Mouse (Mus musculus) midbrain, embryonic 16.5 days (tissue): Measurements from ENCODE around the gene Kif1b. TPM values are rescaled to one million over a fixed set of nuclear protein-coding genes. Genes with fewer than 3 reads are reported as not detected.
A peak's percentile ranks its signal among the peaks of the same experiment; 100 is the strongest.

Experiments
- ATAC-seq: fragments of 200-750 bp; cut with Nextera tagmentation; 2 replicates; pipeline ENCODE4 v1.8.0; 2017; ENCODE audit warnings: moderate TSS enrichment
- H3K27ac ChIP-seq: fragments of 300-500 bp; sonication (generic); 2 replicates; pipeline ENCODE4 v1.5.1; 2014; ENCODE audit warnings: mild to moderate bottlenecking, low read length, mixed read lengths
- H3K27me3 ChIP-seq: fragments of 300-500 bp; sonication (generic); 2 replicates; pipeline ENCODE4 v1.6.1; 2014; ENCODE audit warnings: low read depth, low read length, mixed read lengths; ENCODE audit not compliant: control insufficient read depth, insufficient read depth
- H3K36me3 ChIP-seq: fragments of 300-500 bp; sonication (generic); 2 replicates; pipeline ENCODE4 v1.6.1; 2014; ENCODE audit warnings: mild to moderate bottlenecking, low read length, moderate library complexity, mixed read lengths; ENCODE audit not compliant: control insufficient read depth, insufficient read depth
- H3K4me1 ChIP-seq: fragments of 300-500 bp; sonication (generic); 2 replicates; pipeline ENCODE4 v1.6.1; 2014; ENCODE audit warnings: mild to moderate bottlenecking, low read length, mixed read lengths; ENCODE audit not compliant: control insufficient read depth, insufficient read depth
- H3K4me2 ChIP-seq: fragments of 300-500 bp; sonication (generic); 2 replicates; pipeline ENCODE4 v1.6.1; 2014; ENCODE audit warnings: mild to moderate bottlenecking, low read length, mixed read lengths
- H3K4me3 ChIP-seq: fragments of 300-500 bp; sonication (generic); 2 replicates; pipeline ENCODE4 v1.5.1; 2014; ENCODE audit warnings: low read depth, mild to moderate bottlenecking, low read length, moderate library complexity, mixed read lengths
- H3K9ac ChIP-seq: fragments of 300-500 bp; sonication (generic); 2 replicates; pipeline ENCODE4 v1.6.1; 2014; ENCODE audit warnings: low read depth, low read length, mixed read lengths
- H3K9me3 ChIP-seq: fragments of 300-500 bp; sonication (generic); replicated peaks from 2 replicates; pipeline ENCODE4 v1.6.1; 2014; ENCODE audit warnings: mild to moderate bottlenecking, low read length, mixed read lengths; ENCODE audit not compliant: control insufficient read depth, poor library complexity, severe bottlenecking
- WGBS: fragments of 180-500 bp; shearing (Covaris S2); extraction: QIAGEN DNeasy Blood & Tissue Kit; methylation state at CpG from one replicate; pipeline ENCODE4 v1.1.7; 2014; 5-methylcytosine and 5-hydroxymethylcytosine counted together
- polyA plus RNA-seq: library from polyadenylated mRNA; unstranded; fragments of >200 nt; fragmentation: Nextera tagmentation; extraction: Ambion mirVana; gene quantifications from 2 replicates; pipeline ENCODE4 v1.2.1, GENCODE M21; 2015

Gene Kif1b
- polyA plus RNA-seq, 1 experiment from 2014 or later, result 118 TPM

DNA sequence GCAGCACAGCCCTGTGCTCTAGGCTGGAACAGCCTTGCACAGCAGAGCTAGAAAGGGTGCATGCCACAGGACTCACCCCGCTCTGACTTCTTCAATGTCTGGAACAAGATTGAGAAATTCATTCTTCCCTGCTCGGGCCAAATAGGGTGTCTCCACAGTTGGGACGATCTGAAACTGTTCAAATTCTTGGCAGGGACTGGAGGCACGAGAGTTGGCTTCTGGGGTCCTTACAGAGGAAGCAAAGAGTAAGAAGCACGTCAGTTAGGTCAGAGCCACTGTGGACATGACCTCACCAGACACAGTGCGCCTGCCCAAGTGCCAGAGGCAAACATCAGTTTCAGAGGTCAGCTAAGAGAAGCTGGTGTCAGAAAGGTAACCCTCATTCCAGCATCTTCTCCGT lies 125.3 kb downstream of the Kif1b start:
- no peak overlapping the region for H3K9ac ChIP-seq
- H3K27ac ChIP-seq, result no peak overlapping the region
- no peaks in the 10 kb centered on the region for H3K9me3 ChIP-seq
- no peak overlapping the region for H3K4me3 ChIP-seq
- H3K4me1 ChIP-seq, result no peaks in the 10 kb centered on the region
- peaks cover 64% of the 10 kb centered on the region for H3K36me3 ChIP-seq
- no peak for ATAC-seq
- H3K4me2 ChIP-seq, result no peak overlapping the region
- 93% methylated on average over 7 of the region's 7 CpGs for WGBS
- H3K27me3 ChIP-seq, result no peaks in the 10 kb centered on the region

GRCm38 (mm10) chr4:149179573-149179972 lies 127.9 kb downstream of the Kif1b start:
- H3K4me1 ChIP-seq, result no peaks in the 10 kb centered on the region
- H3K9me3 ChIP-seq, result no peaks in the 10 kb centered on the region
- WGBS, result 54% methylated on average over 4 of the region's 4 CpGs
- peaks cover 49% of the 10 kb centered on the region for H3K36me3 ChIP-seq
- no peak overlapping the region for H3K4me2 ChIP-seq
- H3K9ac ChIP-seq, result no peak overlapping the region
- H3K4me3 ChIP-seq, result no peak overlapping the region
- H3K27me3 ChIP-seq, result no peaks in the 10 kb centered on the region
- ATAC-seq, result no peak
- no peak overlapping the region for H3K27ac ChIP-seq

- no peaks in the 10 kb centered on the region for H3K27me3 ChIP-seq
- no peak for ATAC-seq
- H3K27ac ChIP-seq, result no peak overlapping the region
- H3K9me3 ChIP-seq, result no peaks in the 10 kb centered on the region
- H3K4me3 ChIP-seq, result no peak overlapping the region
- WGBS, result 83% methylated on average over 7 of the region's 7 CpGs
- no peak overlapping the region for H3K9ac ChIP-seq
- H3K4me1 ChIP-seq, result no peaks in the 10 kb centered on the region
- peaks cover 45% of the 10 kb centered on the region for H3K36me3 ChIP-seq
- no peak overlapping the region for H3K4me2 ChIP-seq
These were observed 128.3 kb downstream of the Kif1b start for GRCm38 (mm10) chr4:149179160-149179559.

DNA sequence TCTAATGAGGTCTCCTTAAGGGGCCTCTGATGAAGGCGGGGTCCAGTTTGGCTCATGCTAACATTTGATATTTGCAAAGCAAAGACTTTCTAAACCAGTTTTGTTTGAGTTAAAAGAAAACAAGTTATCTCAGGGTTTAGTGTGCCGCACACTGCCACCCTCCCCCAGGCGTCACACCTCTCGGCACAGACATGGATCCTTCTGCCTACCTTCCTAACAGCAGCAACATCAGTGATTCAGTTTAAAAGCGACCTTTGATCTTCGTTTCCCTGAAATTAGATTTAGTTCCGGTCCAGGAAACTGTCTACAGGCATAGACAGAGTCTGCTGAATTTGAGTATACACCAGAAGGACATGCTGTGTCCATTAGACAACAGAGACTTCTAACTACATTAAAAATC lies 129.2 kb downstream of the Kif1b start:
- no peak for ATAC-seq
- Histone ChIP-seq H3K36me3 (peaks cover 38% of the 10 kb centered on the region), H3K27me3 (no peaks in the 10 kb centered on the region), H3K4me1 (no peaks in the 10 kb centered on the region), H3K9me3 (no peaks in the 10 kb centered on the region), H3K9ac (no peak overlapping the region), H3K4me2 (no peak overlapping the region), H3K4me3 (no peak overlapping the region), H3K27ac (no peak overlapping the region)
- WGBS, result 75% methylated on average over 7 of the region's 7 CpGs

DNA sequence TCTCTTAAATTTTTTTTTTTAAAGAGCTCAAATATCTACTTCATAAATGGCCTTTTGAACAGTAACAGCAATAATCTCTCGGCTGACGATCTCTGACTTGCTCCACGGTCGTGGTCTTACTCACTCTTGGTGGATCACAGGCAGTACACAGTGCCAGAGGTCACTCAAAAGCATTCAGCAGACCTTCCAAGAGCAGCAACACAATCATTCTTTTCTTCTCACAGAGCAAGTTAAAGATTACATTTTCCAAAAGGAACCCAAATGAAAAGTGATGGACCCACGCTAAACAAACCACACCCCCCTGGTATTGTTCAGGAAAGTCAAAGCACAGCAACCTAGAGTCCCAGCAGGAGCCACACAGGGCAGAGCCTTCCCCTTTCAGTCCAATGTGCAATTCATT lies 130.4 kb downstream of the Kif1b start:
- peaks cover 26% of the 10 kb centered on the region for H3K36me3 ChIP-seq
- WGBS, result 35% methylated on average over 5 of the region's 5 CpGs

DNA sequence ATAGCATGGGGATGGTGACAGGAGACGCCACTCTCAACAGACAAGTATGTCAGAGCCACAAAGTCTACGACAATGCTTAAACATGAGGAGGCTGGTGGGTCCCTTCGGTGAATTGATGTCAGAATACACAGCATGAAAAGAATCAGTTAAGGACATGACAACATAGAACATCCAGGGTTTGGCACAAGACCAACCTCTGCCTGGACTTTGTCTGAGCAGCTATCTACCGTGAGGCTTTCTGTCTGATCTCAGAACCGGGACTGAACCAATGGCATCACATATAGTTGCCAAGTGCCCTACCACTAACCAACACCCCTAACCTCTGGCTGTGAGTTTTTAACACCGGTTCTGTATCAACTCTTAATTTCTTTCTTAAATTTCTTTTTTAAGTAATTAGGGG lies 130.8 kb downstream of the Kif1b start:
- Histone ChIP-seq H3K4me3 (no peak overlapping the region), H3K4me1 (no peaks in the 10 kb centered on the region)
- 74% methylated on average over 6 of the region's 6 CpGs for WGBS

More for the DNA sequence above, 130.4 kb downstream of the Kif1b start:
- Histone ChIP-seq H3K4me1 (no peaks in the 10 kb centered on the region), H3K4me2 (no peak overlapping the region), H3K27me3 (no peaks in the 10 kb centered on the region), H3K9ac (no peak overlapping the region), H3K9me3 (no peaks in the 10 kb centered on the region), H3K27ac (no peak overlapping the region), H3K4me3 (no peak overlapping the region)
- ATAC-seq, result no peak

DNA sequence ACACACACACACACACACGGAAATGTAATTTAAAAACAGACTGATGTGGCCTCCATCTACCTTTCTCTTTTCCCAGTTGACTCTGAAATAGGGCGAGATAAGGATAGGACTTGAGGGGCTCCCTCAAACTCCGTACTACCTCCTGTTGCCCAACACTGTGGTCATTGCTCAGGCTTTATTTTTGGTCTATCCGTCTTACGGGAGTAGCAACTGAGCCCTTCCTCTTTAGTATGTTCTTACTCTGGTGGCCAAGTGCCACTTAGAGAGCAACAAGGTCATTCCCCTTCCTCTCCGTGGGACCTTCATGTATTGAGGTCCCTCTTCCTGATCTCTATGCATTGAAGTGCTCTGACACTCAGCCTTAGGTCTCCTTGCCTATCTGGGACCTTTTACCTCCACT lies 133.8 kb downstream of the Kif1b start:
- Histone ChIP-seq H3K4me3 (no peak overlapping the region), H3K36me3 (peaks cover 2% of the 10 kb centered on the region; the same call in 1 of the 2 replicates), H3K4me1 (no peaks in the 10 kb centered on the region), H3K9ac (no peak overlapping the region), H3K27me3 (no peaks in the 10 kb centered on the region), H3K4me2 (no peak overlapping the region), H3K9me3 (no peaks in the 10 kb centered on the region), H3K27ac (peak overlapping the region; percentile 22; the same call in 1 of the 2 replicates)
- WGBS, result 93% methylated on average over 6 of the region's 6 CpGs
- no peak for ATAC-seq

More for the DNA sequence above, 130.8 kb downstream of the Kif1b start:
- no peak for ATAC-seq
- H3K4me2 ChIP-seq, result no peak overlapping the region
- H3K9ac ChIP-seq, result no peak overlapping the region
- H3K27ac ChIP-seq, result no peak overlapping the region
- no peaks in the 10 kb centered on the region for H3K27me3 ChIP-seq
- peaks cover 23% of the 10 kb centered on the region for H3K36me3 ChIP-seq
- no peaks in the 10 kb centered on the region for H3K9me3 ChIP-seq

- Histone ChIP-seq H3K9ac (no peak overlapping the region), H3K27ac (peak overlapping the region; percentile 24)
- no peak for ATAC-seq
These were observed 134.8 kb downstream of the Kif1b start for GRCm38 (mm10) chr4:149172666-149173065.

DNA sequence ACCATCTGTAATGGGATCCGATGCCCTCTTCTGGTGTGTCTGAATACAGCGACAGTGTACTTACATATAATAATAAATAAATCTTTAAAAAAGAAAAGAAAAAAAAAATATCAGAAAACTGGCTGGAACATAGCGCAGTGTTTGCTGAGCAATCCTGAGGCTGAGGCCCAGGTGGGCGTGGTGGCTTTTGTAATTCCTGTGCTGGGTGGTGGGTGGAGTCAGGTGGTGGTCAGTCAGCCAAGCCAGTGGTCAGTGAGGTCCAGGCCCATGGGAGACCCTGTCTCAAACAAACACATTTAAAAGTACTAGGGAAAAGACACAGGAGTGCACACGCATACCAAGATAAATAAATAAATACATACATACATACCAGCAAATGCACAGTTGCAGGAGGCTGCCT lies 135.4 kb downstream of the Kif1b start:
- no peak overlapping the region for H3K27ac ChIP-seq
- H3K27me3 ChIP-seq, result no peaks in the 10 kb centered on the region
- no peaks in the 10 kb centered on the region for H3K4me1 ChIP-seq
- no peak overlapping the region for H3K9ac ChIP-seq
- ATAC-seq, result no peak
- no peaks in the 10 kb centered on the region; the same call in 1 of the 2 replicates for H3K36me3 ChIP-seq
- whole genome bisulfite sequencing, result 96% methylated on average over 5 of the region's 5 CpGs
- no peak overlapping the region for H3K4me3 ChIP-seq
- no peak overlapping the region for H3K4me2 ChIP-seq
- H3K9me3 ChIP-seq, result no peaks in the 10 kb centered on the region

More at GRCm38 (mm10) chr4:149172666-149173065, 134.8 kb downstream of the Kif1b start:
- H3K4me3 ChIP-seq, result no peak overlapping the region
- no peak overlapping the region for H3K4me2 ChIP-seq
- 69% methylated on average over 2 of the region's 2 CpGs for WGBS
- H3K9me3 ChIP-seq, result no peaks in the 10 kb centered on the region
- H3K4me1 ChIP-seq, result no peaks in the 10 kb centered on the region
- H3K36me3 ChIP-seq, result no peaks in the 10 kb centered on the region; the same call in 1 of the 2 replicates
- H3K27me3 ChIP-seq, result no peaks in the 10 kb centered on the region
